Mouse (Mus musculus): ENCODE measurements around the gene Vps8. TPM values are rescaled to one million over a fixed set of nuclear protein-coding genes. Genes with fewer than 3 reads are reported as not detected.

Vps8 gene
- total RNA-seq, 2 experiments from 2014 or later = 21.4 to 24.4 TPM

DNA sequence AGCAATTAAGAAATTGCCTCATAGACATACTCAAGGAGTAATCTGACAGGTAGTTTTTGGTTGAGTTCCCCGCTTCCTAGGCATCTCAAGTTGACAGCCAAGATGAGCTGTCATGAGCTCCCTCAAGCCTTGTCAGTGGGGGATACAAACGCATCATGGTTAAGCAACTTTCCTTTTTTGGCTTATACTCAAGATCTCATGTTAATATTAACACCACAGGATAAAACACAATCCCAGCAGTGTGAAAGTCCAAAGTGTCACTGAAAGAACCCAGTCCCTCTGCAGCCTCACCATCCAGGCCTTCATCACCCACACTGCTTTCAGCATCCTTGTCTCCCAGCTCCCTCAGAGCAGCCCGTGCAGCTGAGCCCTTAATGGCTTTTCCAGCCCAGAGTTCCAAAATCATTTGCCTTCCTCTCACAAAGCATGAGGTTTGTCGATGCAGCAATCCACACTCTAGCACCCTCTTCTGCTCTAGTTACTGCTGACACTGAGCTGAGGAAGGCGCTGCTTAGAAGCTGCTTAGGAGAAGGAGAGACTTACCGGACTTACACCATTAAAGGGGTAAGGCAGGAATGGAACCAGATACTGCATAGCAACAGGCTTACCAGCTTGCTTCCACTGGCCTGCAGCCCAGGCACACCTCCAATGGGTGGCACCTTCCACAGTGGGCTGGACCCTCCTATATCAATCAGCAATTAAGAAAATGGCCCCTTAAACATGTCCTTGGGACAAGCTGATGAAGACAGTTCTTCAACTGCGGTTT, 113.5 kb downstream of the Vps8 start:
- intact Hi-C loops (cut with DNase I) = loop anchor here (5.0 kb wide), 1 partner anchor 191 kb away; no protein-coding TSS in a partner anchor
- no peak for DNase-seq (ENCODE audit: low spot score)

DNA sequence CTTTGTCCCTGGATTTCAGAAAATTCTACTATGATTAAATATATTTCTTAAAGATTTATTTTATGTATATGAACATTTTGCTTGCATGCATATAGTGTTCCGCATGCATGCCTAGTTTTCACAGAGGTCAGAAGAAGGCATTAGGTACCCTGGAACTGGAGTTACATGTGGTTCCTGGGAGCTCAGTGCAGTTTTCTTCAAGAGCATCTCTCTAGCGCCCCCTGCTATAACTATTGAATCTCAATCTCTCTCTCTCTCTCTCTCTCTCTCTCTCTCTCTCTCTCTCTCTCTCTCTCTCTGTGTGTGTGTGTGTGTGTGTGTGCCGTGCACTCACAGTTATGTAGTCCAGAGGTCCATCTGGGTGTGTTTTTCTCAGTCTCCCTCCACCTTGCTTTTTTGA, 114.4 kb downstream of the Vps8 start:
- DNase-seq (ENCODE audit: low spot score) = no peak
- intact Hi-C loops (cut with DNase I) = loop anchor here (5.0 kb wide), 1 partner anchor 190 kb away; no protein-coding TSS in a partner anchor

DNA sequence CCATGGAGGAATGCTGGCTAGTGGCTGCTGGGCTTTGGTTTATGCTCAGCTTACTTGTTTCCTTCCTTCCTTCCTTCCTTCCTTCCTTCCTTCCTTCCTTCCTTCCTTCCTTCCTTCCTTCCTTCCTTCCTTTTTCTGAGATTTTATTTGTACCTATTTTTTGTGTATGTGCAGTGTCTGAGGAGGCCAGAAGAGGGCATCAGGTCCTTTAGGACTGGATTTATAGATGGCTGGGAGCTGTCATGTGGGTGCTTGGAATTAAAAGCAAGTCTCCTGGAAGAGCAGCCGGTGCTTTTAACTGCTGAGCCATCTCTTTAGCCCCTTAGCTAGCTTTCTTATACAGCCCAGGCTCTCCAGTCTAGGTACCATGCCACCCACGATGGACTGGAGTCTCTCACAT, 116.0 kb downstream of the Vps8 start:
- no peak for DNase-seq (ENCODE audit: low spot score)
- intact Hi-C loops (cut with DNase I) = loop anchor here (2.0 to 5.0 kb wide), 2 partner anchors 50 to 188 kb away; no protein-coding TSS in a partner anchor

DNA sequence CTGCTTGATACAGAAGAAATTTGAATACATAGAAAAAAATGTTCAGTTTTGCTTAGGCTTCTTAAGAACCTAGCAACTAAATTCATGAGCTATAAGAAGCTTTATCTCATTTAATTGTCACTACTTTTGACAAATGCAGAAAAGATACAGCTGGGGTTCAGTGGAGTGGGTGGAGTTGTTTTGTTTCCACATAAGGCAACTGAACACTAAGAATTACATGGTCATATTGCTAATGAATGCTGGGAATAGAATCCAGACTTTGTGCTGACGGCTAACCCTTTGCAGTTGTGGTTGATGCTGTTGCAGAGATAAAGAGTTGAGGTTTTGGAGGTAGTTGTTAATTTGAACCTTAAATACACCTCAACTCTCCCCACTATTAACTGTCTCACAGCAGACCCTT, 119.6 kb downstream of the Vps8 start:
- no peak for DNase-seq (ENCODE audit: low spot score)
- intact Hi-C loops (cut with DNase I) = no loop called here

DNA sequence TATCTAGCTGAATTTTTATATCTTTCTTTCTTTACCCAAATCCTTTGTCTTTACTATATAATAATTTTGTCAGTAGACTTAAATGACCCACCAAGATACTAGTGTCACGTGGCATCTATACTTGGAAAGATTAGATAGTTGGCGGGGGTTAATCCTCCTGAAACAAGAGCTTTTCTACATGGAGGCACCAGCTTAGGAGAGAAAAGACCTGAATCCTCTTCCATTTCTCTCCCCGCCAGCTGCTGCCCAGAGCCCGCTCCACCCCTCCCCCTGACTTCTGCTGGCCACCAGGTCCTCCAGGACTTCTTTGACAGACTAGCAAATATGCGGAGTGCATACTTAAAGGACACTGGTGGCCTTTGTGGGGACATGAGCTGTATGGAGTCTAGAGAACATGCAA, 124.5 kb downstream of the Vps8 start:
- intact Hi-C loops (cut with DNase I) = no loop called here
- no peak for DNase-seq (ENCODE audit: low spot score)

DNA sequence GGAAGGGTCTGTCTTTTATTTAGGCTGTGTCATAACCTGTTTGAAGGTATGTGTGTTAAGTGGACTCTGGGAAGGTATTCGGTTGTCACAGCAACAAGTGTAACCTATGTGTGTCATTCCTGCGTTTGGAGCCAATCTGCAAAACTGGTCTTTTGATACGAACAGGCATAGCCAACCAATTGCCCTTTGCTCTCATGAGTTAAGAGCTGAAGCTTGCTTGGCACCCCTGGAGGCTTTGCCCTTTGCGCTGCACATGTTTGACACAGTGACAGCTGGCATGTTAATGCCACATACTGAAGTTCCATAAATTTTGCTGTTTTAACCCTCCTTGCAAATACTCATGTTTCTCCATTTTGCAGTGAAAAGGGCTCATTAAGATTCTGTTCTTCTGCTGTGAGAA, 126.8 kb downstream of the Vps8 start:
- intact Hi-C loops (cut with DNase I) = no loop called here
- DNase-seq (ENCODE audit: low spot score) = no peak

DNA sequence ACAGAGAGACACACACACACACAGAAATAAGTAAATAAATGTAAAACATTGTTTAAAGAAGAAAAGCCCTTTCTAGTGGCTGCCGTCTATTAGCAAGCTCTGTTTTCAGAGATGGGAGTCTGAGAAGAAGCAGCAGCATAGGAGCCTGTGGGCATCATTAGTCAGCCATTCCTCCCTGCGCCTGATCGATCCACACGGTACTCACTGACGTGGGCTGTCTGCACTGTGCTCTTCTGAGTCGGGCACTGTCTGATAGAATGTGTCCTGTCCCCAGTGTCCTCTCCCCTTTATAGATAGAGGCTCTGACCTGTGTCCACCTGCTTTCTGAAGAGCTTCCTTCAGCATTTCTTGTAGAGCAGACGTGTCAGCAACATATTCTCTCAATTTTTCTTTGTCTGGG, 127.5 kb downstream of the Vps8 start:
- intact Hi-C loops (cut with DNase I) = no loop called here
- no peak for DNase-seq (ENCODE audit: low spot score)

DNA sequence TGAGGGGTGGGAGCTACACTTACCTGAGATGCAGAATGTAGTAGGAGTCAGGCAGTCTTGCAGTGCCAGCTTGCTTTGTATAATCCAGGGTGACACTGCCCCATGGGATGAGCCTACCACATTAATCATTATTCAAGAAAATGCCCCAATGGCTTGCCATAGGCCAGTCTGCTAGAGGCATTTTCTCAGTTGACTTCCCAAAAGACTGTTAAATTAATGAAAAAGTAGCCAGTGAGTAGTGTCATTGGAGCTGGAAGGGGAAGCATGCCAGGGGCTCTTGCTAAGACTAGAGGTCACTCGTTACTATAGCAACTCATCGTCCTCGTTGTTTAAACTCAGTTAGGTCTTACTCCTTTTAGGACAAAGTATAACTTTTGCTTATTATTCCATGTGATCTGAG, 130.6 kb downstream of the Vps8 start:
- DNase-seq (ENCODE audit: low spot score) = no peak
- intact Hi-C loops (cut with DNase I) = no loop called here

DNA sequence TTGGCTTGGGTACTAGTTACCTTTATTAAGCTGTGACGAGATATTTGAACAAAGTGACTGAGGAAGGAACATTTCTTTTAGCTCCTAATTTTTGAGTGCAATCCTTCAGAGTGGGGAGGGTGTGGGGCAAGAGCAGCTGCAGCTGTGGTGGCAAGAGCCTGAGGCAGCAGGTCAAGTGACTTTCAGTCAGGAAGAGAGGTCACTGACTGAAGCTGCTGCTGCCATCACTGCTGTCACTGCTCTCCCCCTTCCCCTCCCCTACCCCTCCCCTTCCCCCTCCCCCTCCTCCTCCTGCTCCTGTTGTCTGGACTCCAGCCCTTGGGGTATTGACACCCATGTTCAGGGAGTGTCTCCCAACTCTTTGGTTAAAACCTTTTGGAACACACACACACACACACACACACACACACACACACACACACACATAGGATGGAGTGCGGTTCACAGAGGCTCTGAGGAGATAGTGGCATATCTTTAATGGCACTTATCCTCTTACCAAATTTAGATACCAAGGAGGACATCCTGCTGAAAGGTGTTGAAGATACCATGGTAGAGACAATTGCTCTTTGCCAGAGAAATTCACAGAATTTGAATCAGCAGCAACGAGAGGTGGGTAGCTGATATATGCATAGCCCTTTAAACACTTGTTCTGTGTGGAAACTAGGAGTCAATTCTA, 139.8 kb downstream of the Vps8 start:
- DNase-seq (ENCODE audit: low spot score) = no peak
- intact Hi-C loops (cut with DNase I) = no loop called here

DNA sequence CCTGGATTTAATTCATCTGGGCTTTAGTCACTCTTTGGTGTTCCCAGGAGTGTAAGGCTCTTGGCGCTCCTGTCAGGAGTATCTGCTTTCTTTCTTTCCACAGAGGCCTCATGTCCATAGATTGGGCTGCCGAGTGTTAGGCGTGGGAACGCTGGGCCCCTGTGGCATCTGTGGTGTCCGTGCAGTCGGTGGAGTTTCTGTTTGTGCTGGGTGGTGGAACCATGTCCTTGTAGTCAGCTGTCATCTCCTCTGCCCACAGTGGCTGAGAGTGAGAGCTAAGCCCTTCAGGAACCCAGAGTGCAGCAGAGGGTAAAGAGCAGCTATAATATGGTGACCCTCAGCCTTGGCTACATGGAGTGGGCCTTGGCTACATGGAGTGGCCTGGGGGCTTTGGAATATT, 140.4 kb downstream of the Vps8 start:
- DNase-seq (ENCODE audit: low spot score) = no peak
- intact Hi-C loops (cut with DNase I) = no loop called here

DNA sequence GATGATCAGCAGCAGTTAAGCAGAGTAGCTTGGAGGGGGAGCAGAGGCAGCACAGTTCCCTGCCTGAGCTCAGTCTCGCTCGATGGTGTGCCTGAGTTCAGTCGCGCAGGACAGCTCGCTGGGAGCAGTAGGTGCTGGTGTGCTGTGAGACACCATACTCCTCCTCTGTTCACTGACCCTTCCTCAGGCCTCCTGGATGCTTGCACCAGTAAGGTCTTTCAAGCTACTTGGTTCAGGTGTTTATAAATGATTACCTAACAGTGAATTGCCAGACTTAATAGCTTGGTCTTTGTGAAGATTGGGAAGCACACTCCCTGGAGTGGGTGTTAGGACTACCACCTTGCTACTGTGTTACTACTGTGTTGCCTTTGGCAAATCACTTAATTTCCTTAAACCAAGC, 144.2 kb downstream of the Vps8 start:
- intact Hi-C loops (cut with DNase I) = no loop called here

DNA sequence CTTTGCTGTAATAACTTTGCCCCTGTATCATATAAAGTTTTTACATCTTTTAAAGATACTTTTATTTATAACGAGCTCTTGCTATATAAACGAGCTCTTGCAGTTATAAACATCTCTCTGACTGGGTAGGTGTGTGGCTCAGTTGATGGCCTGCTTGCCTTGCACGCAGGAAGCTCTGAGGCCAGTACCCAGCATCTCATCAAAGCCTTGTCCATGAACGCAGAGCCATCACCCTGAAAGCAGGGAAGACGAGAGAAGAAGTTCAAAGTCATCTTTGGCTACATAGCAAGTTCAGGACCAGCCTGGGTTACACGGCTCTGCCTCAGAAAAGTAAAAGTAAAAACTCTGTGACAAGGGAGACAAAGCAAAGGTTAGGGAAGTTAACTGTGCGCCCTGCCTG, 147.0 kb downstream of the Vps8 start:
- DNase-seq (ENCODE audit: low spot score) = no peak
- intact Hi-C loops (cut with DNase I) = no loop called here

More for the DNA sequence above, 144.2 kb downstream of the Vps8 start:
- DNase-seq (ENCODE audit: low spot score) = no peak

DNA sequence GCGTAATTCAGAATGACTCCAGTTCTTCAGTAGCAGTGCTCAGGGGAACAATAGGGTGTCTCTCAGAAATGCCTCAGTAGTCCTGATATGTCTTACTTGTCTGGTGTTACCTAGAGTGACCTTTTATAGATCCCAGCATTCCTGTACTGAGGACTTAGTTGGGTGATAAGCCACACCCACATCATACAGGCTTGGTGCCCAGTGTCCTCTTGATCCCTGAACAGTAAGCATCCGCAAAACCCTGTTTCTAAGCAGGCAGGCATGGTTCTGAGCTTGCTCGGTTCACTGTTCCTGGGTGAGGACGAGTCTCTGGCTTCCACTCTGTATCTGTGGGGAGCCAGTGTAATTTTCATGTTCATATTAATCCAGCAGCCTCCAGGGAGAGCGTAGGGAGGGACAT, 147.9 kb downstream of the Vps8 start:
- DNase-seq (ENCODE audit: low spot score) = no peak
- intact Hi-C loops (cut with DNase I) = no loop called here

DNA sequence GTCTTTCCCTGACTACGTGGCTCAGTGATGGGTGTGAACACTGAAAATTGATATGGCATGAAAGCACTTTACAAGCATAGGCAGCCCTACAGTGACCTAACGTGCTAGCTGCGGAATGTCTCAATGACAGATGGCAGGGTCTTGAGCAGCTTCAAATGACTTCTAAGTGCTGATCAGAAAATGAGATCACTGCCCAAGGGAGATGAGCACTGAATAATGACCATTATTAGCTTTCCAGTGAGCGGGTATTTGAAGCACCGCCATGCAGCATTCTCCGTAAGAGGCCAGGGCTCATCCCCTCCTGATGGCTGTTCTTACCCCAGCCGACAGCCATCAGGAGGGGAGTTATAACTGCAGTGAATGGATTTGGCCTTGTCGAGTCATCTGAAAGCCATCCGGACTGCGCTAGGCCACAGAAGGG, 153.1 kb downstream of the Vps8 start:
- DNase-seq (ENCODE audit: low spot score) = no peak
- intact Hi-C loops (cut with DNase I) = no loop called here

DNA sequence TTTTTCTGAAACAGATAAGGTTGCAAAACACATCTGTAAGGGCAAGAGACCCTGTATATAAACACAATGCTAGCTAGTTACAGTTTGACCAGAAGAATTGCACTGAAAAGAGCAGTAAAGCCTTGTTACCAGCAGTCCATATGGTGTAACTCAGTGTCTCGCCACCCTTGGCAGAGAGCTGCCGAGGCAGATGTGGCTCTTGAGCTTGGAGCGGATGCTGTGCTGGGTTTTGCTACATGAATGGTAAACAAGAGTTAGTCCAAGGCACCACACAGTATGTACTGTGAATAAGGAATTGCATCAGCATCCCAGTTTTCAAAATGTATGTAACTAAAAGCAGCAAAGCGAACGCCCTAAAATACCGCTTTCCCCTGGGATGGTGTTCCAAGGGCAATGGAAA, 166.2 kb downstream of the Vps8 start:
- intact Hi-C loops (cut with DNase I) = no loop called here

DNA sequence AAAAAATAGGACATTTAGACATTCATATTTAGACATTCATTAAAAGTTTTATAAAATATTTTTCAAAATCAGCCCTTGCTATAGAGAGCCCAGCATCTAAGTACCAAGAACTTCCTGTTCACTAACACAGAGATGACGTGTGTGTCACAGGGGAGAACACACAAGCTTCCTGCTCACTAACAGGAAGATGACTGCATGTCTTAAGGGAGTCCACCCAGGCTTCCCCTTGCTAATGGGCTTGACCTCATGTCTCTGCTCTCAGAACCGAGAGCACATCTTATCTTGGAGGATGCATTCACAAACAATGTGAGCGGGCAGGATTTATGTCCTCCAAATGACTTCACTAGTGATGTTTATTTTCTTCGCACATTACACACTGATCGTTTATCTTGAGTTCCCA, 167.9 kb downstream of the Vps8 start:
- DNase-seq (ENCODE audit: low spot score) = peak; percentile 26
- intact Hi-C loops (cut with DNase I) = no loop called here

More for the DNA sequence above, 166.2 kb downstream of the Vps8 start:
- no peak for DNase-seq (ENCODE audit: low spot score)

DNA sequence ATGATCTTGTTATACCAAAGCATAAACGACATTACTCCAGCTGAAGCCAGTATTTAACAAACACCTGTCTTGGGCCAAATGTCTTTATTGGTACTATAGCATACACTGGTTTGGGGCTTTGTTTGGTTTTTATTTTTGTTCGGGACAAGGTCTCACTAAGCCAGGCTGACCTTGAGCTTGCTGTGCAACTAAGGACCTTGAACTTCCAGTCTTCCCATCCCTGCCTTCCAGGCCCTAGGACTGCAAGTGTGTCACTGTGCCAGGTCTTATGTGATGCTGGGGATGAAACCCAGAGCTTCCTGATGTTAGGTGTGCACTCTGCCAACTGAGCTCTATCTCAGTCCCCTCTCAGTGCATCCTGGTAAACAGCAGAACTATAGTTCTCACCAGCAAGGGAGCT, 168.6 kb downstream of the Vps8 start:
- DNase-seq (ENCODE audit: low spot score) = no peak
- intact Hi-C loops (cut with DNase I) = no loop called here

DNA sequence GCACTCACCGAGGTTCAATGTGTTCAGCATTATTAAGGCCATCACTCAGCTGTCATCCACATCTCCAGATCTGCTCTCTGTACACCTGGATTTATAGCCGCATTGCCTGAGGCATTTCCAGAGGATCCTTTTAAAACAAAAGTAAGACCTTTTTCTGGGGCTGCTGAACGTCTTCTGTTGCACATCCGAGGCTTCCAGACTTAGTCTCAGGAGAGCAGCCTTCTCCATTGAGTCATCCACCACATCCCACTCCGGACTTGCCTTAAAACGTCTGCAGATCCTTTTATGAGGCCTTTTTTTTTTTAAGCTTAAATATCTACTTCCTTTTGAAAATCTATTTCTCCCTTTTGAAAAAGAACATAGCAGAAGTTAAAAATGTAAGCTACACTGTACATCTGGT, 172.6 kb downstream of the Vps8 start:
- no peak for DNase-seq (ENCODE audit: low spot score)
- intact Hi-C loops (cut with DNase I) = no loop called here

DNA sequence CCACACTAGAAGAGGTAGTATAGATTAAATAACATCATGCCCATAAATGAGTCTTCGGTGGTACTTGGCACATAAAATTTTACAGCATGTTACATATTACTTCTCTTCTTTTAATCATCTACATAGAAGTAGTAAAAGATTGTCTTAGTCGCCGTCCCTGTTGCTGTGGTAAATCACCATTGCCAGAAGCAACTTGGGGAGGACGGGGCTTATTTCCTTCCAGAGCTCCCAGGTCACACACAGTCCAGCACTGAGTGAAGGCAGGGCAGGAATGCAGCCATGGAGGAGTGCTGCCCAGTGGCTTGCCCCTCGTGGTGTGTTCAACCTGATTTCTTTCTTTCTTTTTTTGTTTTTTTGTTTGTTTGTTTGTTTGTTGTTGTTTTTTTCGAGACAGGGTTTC, 181.4 kb downstream of the Vps8 start:
- intact Hi-C loops (cut with DNase I) = no loop called here
- no peak for DNase-seq (ENCODE audit: low spot score)

DNA sequence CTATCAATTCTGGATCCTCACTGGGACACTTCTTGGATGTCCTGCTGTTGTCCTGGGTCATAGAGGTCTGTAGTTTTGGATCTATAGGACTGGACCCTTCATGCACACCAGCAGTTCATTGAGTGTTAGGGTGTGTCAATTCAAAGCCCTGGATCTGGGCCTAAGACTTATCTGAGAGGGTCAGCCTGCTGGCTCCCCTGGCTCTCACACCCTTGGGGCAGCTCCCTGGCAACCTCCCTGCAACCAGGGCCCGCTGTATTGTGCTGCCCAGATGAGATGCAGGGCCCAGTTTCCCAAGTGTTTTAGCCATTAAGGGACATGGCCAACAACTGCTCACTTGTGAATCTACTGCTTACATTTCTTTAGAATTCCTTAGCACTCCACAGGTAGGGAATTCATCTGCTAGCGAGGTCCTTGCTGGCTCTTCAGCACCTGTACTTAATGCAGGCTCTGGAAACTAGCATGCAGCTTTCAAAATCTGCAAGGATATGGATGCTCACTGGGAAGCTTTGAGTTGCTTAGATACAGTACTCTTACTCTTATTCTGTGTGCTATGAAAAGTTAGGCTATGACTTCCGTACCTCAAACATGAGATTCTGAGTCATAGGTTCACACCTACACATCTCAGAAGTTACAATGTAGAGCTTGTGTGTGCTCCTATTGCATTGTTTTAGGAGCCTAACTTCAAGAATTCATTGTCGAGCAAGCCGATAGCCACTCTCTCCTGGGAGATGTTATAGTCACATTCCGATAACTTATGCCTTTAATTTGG, 183.5 kb downstream of the Vps8 start:
- no peak for DNase-seq (ENCODE audit: low spot score)
- intact Hi-C loops (cut with DNase I) = no loop called here

Measured in heart, postnatal 25 days (tissue).